Mouse (Mus musculus): ENCODE measurements around the gene Cmtm4.

- no peak for TF ChIP-seq CTCF (IDR thresholded peaks at IDR 0.05; ENCODE audit: borderline replicate concordance, control insufficient read depth, extremely low read depth, insufficient read depth, low read length, poor library complexity)
- TF ChIP-seq POLR2A (IDR thresholded peaks at IDR 0.05; ENCODE audit: control insufficient read depth, extremely low read depth, insufficient read depth, low read length, poor library complexity) = no peak
Measured at GRCm38 (mm10) chr8:104374269-104374668, 21.3 kb downstream of the Cmtm4 start.

Measured in thymus, adult 2 months (tissue).